Mouse (Mus musculus): ENCODE measurements around the gene Begain.
A peak's percentile ranks its signal among the peaks of the same experiment; 100 is the strongest.

The Begain gene

DNA sequence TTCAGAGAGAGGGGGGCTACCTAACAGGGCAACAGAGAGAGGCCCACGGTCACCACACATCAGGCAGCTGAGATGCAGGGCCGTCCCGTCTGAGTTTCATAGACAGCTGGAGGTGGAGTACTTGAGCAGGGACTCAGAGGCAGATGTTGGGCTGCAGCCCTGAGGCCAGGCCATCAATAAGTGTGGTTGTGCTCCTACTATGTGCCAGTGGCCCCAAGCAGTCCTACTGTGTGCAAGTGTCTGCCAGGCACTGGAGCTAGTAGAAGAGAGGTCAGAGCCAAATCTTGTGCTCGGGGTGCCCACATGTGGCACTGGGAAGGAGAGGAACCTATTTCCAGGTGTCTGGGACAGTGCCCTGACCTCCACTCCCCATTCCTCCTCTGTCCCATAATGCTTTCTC is 18.1 kb downstream of the Begain start:
- no peak for DNase-seq

DNA sequence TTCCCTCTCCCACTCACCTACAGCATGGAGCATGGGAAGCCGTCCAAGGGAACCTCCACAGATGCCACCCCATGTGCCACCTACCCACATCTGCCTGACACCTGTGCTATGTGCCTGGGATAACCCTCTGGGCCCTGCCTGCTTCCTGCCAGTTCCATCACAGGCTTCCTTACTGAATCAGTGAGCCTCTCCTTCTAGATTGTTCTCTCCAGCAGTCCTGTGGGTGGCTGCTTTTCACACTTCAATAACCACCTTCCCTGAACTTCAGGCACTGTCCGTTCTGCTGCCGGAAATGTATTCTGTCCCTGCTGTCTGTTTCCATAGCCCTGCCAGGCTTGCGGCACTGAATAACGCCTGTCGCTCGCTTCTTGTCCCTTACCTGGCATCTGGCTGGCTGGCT is 22.4 kb downstream of the Begain start:
- DNase-seq: no peak

DNA sequence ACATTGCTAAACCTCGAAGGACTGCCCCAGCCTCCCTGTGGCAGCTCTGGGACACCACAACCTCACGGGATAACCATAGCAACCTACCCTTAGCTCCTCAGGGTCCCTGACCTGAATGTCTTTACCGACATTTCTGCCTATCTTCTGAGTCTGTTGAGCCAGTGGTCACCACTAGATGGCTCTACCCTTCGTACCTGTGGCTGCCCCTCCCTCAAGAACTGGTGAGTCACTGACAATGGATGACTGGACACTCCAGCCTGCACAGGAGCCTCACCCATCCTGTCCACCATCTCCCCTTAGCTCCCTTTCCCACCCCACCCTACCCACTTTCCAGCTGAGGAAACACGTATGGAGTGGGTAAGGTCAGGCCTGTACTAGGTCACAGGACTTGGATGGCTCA is 23.5 kb downstream of the Begain start:
- no peak for DNase-seq

DNA sequence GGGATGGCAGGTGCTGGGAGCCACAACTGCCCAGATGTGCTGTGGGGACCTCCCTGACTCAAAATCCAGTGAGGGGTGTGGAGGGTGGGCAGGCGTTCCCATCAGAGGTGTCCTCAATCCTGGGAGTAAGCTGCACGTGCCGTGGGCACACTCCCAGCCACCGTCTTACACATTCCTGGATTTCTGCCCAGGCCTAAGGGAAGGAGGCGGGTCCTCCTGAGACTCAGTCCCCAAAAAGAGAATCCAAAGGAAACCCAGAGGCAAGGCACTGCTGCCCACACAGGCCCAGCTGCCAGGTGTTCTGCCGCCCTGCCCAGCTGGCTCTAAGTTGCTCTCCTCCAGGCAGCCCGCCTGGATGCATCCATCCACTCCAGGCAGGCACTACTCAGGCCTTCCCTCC is 28.7 kb downstream of the Begain start:
- DNase-seq: no peak

DNA sequence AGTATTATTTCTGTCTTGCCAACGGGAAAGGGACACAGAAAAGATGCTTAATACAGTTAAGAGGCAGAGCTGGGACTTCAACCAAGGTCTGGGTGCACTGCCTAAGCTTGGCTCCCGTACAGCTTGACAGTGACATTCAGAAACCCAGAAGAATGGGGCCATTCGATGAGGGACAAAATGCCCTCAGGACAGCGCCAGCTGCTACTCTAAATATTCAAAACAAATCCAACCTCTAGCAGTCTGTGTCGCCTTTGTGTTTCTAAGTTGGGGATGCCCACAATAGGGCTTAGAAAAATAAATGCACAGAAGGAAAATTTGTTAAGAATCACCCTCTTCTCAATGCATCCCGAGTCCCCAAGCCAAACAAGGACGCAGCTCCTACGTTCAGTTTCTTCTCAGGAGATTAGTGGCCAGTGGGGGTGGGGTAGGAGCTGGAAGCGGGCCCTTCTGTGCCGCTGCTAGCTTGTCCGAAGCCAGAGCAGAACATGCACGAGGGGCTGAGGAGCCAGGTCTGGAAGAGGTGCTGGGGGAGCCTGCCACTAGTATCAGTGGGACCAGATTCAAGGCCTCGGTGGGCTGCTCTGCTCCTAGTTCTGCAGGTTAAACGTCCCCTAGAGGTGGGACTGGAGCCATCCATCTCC is 29.7 kb downstream of the Begain start:
- peak; percentile 50 for DNase-seq

DNA sequence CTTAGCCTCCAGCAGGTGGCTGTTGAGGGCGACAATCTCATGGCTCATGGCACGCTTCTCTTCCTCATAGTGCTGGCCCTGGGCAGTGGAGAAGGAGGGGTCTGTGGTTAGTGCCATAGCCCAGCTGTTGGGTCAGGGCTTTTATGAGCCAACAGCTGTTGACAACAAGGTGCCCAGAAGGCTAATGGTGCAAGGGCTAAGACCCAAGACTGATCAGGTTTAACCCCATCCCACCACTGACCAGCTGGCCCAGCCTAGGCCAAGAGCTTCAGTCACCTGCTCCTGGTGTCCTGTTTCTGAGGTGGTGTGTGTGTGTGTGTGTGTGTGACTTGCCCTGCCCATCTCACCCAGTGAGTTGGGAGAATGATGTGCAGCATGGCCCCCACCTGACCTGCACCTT is 31.0 kb downstream of the Begain start:
- DNase-seq: no peak

DNA sequence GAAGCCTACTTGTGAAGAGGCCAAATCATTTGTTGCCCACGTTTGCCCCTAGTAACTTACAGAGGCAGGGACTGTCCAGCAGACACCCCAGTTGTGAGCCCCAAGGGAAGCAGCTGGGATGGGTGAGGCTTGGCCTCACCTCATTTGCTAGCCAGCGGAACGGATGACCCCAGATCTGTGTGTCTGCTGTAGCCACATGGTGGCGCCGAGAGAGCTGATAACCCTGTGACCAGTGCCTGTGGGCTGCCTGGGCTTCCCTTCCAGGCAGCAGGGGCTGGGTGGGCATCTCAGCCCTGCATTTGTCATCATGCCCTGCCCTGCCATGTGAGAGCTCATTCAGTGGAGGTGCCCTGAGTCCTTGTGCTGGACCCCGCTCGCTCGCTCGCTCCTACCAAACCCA is 44.2 kb downstream of the Begain start:
- DNase-seq: no peak

DNA sequence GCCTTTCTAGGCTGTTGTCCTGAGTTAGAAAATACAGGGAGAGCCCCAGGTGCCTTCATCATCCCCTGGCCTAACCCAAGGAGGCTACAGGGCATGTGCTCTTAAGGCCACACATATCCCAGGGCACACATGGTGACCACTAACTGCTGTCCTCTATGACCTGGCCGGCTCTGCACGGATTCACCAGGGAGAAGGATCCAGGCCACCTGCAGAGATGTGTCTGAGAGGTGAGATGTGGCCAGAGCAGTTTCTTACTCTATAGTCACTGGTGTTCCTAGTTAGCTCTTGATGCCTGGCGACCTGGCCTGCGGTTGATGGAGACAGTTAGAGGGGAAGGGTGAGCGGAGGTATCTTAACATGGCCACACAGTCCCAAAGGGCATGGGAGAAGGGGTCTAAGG is 45.1 kb downstream of the Begain start:
- DNase-seq: no peak

DNA sequence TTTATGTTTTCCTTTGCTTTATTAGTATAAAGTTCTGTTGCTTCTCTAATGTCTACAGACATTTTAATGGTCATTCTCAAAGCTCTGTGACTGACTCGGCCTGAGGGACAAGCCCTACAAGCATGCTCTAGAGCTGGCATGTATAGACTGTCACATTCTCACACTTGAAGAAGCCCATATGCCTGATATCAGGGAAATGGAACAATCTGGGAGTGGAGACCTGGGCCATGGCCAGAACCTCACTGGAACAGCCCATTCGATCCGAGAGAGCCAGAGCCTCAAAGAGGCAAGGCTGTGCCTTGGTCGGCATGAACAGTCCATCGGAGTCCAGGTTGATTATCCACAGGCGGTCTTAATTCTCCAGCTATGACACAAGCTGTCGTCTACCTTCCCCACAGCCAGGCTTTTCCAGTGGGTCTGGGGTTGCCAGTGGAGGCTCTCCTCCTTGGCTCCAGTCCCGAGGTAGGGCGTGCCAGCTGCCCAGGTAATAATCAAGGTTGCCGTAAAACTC is 45.8 kb downstream of the Begain start:
- DNase-seq: peak; percentile 96

DNA sequence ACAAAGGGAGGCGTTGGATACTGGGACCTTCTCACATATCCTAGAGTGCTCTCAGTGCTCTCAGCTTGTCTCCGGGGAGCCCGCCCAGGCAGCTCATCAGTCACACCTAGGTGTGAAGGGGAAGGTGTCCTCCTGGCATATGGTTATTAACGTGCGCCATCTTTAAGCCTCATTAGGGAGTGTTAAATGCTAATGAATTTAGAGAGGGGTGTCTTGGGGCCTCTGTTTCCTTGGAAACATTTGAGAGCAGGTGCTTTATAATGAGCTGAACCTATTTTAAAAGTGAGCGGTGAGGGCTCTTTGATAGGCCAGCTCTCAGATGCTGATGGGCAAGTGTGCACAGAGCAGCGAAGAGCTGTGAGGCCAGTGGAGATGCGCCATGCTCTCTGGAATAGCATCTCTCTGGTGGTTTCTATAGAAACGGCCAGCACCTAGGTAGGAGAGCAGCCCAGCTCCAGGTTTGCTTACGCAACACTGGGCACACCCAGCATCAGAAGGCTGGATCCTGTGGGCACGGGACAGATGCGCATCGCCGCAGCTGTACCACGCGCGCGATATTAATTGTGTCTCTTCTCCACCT is 57.9 kb downstream of the Begain start:
- no peak for DNase-seq

DNA sequence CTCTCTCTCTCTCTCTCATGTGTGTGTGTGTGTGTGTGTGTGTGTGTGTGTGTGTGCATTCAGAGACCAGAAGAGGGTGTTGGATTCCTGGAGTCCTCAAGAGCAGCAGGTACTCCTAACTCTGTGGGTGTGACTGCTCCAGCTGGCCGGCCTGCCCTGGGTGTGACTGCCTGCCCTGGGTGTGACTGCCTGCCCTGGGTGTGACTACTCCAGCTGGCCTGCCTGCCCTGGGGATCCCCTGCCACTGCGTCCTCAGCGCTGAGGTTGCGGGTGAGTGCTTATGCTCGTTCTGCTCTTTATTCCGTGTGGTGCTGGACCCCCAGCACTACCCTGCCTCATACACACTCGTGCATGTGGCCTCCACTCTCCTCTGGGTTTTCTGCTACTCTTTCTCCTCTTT is 65.0 kb downstream of the Begain start:
- no peak for DNase-seq

DNA sequence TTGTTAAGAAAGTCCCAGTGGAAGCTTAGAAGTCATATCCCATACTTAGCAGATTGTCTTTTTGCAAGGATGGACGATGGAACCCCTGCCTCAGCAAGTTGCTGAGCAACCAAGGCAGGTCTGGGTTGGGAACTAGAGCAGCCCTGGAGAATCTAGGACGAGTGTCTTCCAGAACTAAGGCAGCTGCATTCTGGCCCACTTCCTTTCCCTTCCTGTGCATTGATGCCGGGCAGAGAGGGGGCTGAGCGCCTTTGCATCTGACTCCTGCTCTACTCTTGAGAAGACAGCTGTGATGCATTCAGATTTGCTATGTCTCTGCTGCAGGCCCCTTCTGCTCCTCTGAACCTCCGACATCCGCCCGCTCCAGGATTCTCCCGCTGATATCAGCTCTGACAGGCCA is 70.8 kb downstream of the Begain start:
- DNase-seq: no peak

DNA sequence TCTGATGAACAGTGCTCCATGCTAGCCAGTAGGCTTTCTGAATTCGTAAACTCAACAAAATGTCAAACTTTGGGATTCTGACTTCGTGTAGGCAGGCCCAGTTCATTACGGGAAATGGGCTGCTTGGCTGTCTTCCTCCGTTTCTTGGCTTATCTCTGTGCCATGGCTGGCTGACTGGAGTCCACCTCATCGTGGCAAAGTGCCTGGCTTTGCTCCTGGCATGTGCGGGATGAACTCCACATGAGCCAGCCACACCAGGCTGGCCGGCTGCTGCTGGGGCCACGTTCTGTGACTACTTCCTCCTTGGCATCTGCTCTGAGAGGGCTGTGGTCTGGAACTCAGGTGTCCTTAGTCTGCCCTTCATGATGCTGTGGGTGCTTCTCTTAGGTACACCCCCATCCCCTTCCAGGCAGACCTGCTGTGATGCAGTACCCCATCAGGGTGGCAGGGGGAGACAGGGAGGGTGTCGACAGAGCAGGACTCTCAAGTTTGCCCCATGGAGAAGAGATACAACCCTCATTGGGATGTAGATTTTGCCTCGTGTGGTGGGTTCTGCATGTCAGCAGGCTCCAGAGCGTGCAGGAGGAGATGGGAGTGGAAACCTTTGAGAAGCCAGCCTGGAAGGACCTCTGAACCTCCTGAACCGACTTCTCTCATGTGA is 71.9 kb downstream of the Begain start:
- peak; percentile 38 for DNase-seq

DNA sequence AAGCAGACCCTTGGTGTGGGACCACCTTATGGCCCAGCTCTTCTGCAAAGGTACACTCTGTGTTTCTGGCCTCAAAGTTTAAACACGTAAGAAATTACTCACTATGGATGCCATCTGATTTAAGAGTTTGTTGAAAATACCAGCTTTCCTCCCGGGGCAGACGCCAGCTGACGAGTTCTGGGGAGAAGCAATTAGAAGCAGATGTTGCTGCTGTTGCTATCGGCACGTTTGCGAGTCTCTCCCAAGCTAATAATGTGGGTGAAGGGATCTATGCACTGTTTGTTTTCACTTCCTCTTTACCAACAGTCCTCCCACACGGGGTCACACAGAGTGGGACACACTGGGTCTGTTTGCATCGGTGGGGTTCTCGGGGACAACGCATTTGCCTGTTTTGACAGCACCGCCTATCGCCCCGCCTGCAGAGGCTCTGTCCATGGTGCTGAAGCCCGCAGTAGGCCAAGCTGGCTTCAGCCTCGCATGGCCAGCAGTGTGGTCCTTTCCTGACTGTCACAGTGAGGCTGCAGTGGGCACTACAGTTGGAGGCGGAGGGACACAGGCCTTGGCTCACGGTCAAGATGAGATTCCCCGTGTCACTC is 73.5 kb downstream of the Begain start:
- no peak for DNase-seq

DNA sequence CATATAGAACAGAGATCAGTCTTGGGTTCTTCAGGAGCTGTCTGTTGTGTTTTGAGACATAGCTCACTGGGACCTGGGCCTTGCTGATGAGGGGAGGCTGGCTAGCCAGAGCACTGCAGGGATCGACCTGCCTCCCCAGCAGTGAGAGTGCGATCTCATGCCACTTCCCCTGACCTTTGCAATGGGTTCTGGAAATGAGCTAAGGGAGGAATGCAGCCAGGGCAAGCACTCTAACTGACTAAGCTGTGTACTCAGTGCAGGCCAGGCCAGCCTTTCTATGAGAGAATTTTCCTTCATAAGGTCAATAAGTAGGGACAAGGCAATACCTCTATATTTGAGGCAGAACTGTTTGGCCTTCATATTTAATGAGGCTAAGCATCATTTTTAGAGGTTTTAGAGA is 75.0 kb downstream of the Begain start:
- no peak for DNase-seq

DNA sequence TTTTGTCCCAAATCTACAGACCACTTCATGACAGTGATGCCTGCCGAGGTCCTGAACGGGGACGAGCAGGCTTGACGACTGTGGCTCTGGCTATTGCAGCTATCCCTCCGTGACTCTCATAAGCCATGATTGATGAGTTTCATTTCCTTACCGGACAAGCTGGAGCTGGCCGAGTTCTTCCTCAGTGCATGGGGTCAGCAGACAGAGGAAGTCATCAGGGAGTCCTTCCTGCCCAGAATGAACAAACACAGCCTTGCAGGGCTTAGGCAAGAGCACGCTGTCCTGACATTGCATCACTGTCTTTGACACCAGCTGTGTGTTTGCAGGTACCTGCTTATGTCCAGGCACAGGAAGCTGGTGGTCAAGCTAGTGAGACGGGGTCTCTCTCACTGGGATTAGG is 77.6 kb downstream of the Begain start:
- no peak for DNase-seq

DNA sequence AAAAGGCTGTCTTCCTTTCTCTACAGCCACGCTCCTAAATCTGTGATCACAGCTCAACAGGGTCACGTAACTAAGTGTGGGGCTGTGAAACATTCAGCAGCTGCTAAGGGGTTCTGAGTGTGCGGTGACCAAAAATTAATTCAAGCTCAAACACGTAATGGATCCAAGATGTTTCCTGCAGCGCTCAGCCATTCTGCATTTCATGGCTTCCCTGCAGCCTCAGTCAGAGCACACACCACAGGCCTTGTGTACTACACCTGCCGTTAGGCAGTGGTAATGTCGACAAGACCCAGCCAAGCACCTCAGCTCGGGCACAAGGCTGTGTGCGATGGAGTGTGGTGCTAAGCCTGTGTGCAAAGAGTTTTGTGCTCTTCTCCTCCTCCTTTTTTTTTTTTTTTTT is 80.6 kb downstream of the Begain start:
- no peak for DNase-seq

DNA sequence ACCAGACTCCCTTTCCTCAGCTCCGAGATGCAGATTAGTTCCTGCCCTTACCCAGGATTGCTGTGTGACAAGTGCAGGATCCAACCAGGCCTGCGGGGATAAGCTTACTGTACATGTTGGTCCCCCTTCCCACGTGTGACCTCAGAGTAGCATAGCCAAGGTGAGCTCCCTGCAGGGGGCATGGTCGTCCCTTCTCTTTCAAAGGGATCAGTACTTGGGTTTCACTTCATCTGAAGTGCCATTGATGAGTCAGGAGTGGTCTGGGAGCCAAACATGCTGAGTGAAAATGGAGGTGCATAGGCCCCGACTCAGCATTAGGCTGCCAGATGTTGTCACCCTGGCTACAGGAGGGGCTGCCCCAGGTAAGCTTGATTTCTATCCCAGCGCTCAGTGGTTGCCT is 83.0 kb downstream of the Begain start:
- DNase-seq: no peak

DNA sequence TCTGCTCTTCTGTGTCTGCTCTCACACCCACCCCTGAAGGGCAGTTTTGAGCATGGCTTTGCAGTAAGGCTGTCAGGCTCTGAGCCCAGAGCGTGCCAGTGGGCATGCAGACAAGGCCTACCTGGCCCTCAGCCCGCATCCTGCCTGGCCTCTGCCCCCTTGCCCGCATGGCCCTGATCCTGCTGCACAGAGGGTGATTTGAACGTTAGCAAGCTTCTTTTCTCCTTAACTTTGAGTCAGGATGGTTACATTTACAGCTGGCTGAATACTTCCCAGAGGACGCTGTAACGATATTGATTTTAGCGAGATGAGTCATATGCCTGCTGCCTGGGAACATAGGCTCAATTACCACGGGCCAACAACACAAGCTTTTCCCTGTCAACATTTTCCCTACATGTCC is 83.5 kb downstream of the Begain start:
- DNase-seq: no peak

DNA sequence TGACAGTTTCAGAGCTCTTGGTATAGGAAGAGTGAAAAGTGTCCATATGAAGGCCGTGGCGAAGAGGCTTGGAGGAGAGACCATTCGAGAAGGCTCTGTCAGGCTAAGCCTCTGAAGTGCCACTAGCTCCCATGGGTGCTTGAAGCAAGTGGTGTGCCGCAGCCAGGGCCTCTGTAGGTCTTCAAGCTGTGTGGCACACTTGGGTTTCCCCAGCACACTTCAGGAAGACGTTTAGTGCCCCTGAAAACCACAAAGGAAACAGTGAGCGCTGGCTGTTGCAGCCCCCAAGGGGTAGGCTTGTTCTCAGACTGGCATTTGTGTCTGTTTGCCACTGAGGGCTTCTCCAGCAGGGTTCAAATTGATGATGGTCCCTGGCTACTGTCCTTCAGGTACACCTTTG is 84.5 kb downstream of the Begain start:
- no peak for DNase-seq

DNA sequence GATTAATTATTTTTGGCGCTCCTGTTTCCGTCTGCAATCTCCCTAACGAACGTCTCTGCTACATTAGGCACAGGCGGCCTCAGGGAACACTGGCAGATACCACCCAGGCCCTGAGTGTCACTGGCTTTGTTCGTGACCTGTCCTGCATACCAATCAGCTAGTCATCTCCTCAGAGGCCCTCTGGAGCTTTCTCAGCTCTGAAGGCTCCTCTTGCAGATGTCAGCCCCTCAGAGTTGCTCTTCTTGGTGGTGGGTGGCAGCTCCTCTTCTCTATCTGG is 85.4 kb downstream of the Begain start:
- DNase-seq: no peak
